Mouse (Mus musculus) cerebellum, postnatal 10 days (tissue): ENCODE measurements around the gene Rpl29.
A peak's percentile ranks its signal among the peaks of the same experiment; 100 is the strongest.

ENCODE experiments used
- DNase-seq, 2 experiments: peaks; one replicate each; pipeline ENCODE4 v3.0.0; 2021; ENCODE audit warnings: mixed read lengths in 2 of 2

Rpl29 gene

GRCm38 (mm10) chr9:106429221-106430014 is at the start of gene Rpl29:
TSS of gene Rpl29 (plus strand) at chr9:106429454.
- peak; percentile 97 for DNase-seq

- peak in 1 of 2 experiments; percentile 43 for DNase-seq
Observed at GRCm38 (mm10) chr9:106386181-106386864, 42.9 kb upstream of the Rpl29 start.

GRCm38 (mm10) chr9:106392828-106393527 is 36.3 kb upstream of the Rpl29 start:
- DNase-seq: peak in 1 of 2 experiments; percentile 57

GRCm38 (mm10) chr9:106393548-106393947 is 35.7 kb upstream of the Rpl29 start:
- peak in 1 of 2 experiments; percentile 43 for DNase-seq

- peak in 1 of 2 experiments; percentile 52 for DNase-seq
Observed at GRCm38 (mm10) chr9:106394649-106395602, 34.3 kb upstream of the Rpl29 start.

- no peak for DNase-seq
Observed at GRCm38 (mm10) chr9:106397733-106398132, 31.5 kb upstream of the Rpl29 start.

GRCm38 (mm10) chr9:106398667-106399311 is 30.5 kb upstream of the Rpl29 start:
- no peak for DNase-seq

- DNase-seq: no peak
Observed at GRCm38 (mm10) chr9:106399808-106400207, 29.4 kb upstream of the Rpl29 start.

GRCm38 (mm10) chr9:106402149-106402548 is 27.1 kb upstream of the Rpl29 start:
- no peak for DNase-seq

- no peak for DNase-seq
Observed at GRCm38 (mm10) chr9:106402607-106403375, 26.5 kb upstream of the Rpl29 start.

GRCm38 (mm10) chr9:106405275-106405674 is 24.0 kb upstream of the Rpl29 start:
- DNase-seq: peak; percentile 88 to 89

GRCm38 (mm10) chr9:106406443-106407078 is 22.7 kb upstream of the Rpl29 start:
- DNase-seq: no peak

GRCm38 (mm10) chr9:106409096-106409495 is 20.2 kb upstream of the Rpl29 start:
- no peak for DNase-seq

- no peak for DNase-seq
Observed at GRCm38 (mm10) chr9:106410086-106410650, 19.1 kb upstream of the Rpl29 start.

GRCm38 (mm10) chr9:106411091-106411594 is 18.1 kb upstream of the Rpl29 start:
- no peak for DNase-seq

- DNase-seq: no peak
Observed at GRCm38 (mm10) chr9:106411729-106412128, 17.5 kb upstream of the Rpl29 start.

- no peak for DNase-seq
Observed at GRCm38 (mm10) chr9:106412210-106412609, 17.0 kb upstream of the Rpl29 start.

- DNase-seq: peak in 1 of 2 experiments; percentile 1
Observed at GRCm38 (mm10) chr9:106413606-106414005, 15.6 kb upstream of the Rpl29 start.

GRCm38 (mm10) chr9:106416826-106417225 is 12.4 kb upstream of the Rpl29 start:
- no peak for DNase-seq
